Mouse (Mus musculus) heart, adult 2 months (tissue): ENCODE measurements around the gene Dock6. TPM values are rescaled to one million over a fixed set of nuclear protein-coding genes. Genes with fewer than 3 reads are reported as not detected.

Source experiments
- DNase-seq, 2 experiments: peaks; one replicate each; pipeline ENCODE4 v3.0.0; 2021
- H3K27ac ChIP-seq: fragments of 200-600 bp; 2 replicates; pipeline ENCODE4 v1.8.1; 2022
- H3K27me3 ChIP-seq: fragments of 200-500 bp; 2 replicates; pipeline ENCODE4 v1.6.1; 2012; ENCODE audit warnings: mild to moderate bottlenecking, low read length, inconsistent platforms, mixed read lengths; ENCODE audit not compliant: control insufficient read depth, insufficient read depth
- H3K36me3 ChIP-seq: fragments of 200-500 bp; 2 replicates; pipeline ENCODE4 v1.6.1; 2012; ENCODE audit warnings: low read length, inconsistent platforms; ENCODE audit not compliant: control insufficient read depth, insufficient read depth
- H3K4me1 ChIP-seq: fragments of 200-500 bp; 2 replicates; pipeline ENCODE4 v1.6.1; 2011; ENCODE audit warnings: low read length; ENCODE audit not compliant: control insufficient read depth, insufficient read depth
- H3K4me3 ChIP-seq: fragments of 200-600 bp; 2 replicates; pipeline ENCODE4 v1.8.1; 2022
- H3K79me2 ChIP-seq: fragments of 200-500 bp; replicated peaks from 2 replicates; pipeline ENCODE4 v1.6.1; 2012; ENCODE audit warnings: mild to moderate bottlenecking, inconsistent platforms, low read length, moderate library complexity, mixed read lengths; ENCODE audit not compliant: control insufficient read depth, insufficient read depth
- H3K9ac ChIP-seq: fragments of 200-500 bp; 2 replicates; pipeline ENCODE4 v1.6.1; 2012; ENCODE audit warnings: low read depth, mild to moderate bottlenecking, control low read depth, inconsistent platforms, low read length, mixed read lengths
- CTCF ChIP-seq: fragments of 200-600 bp; IDR thresholded peaks from 2 replicates; pipeline ENCODE4 v1.8.1; 2022; ENCODE audit warnings: antibody characterized with exemption, mild to moderate bottlenecking, moderate library complexity
- EP300 ChIP-seq: fragments of 200-500 bp; IDR thresholded peaks from 2 replicates; pipeline ENCODE4 v1.6.1; 2011; ENCODE audit warnings: low read depth, low read length, control low read depth; ENCODE audit not compliant: insufficient read depth
- POLR2A ChIP-seq: fragments of 200-500 bp; IDR thresholded peaks from 2 replicates; pipeline ENCODE4 v1.6.1; 2011; ENCODE audit warnings: mild to moderate bottlenecking, low read depth, low read length, control low read depth; ENCODE audit not compliant: insufficient read depth
- WGBS: fragments of 180-500 bp; shearing (Covaris S2); methylation state at CpG from one replicate; pipeline ENCODE4 v1.1.7; 2018; 5-methylcytosine and 5-hydroxymethylcytosine counted together
- intact Hi-C: fragments of 180-260 bp; cut with DNase I; formaldehyde crosslinking; loops from one replicate; pipeline ENCODE4 v1.15.1; 2025
- polyA plus RNA-seq: library from polyadenylated mRNA; depleted of rRNA; stranded (reverse); fragments of >200 nt; gene quantifications from 2 replicates; pipeline ENCODE4 v1.2.3, GENCODE M21; 2012
- total RNA-seq, 2 experiments: library from RNA; stranded (reverse); gene quantifications; 2 replicates each; pipeline ENCODE4 v1.2.3; 2021

The Dock6 gene
- total and polyA plus RNA-seq, 3 experiments, result 25.9 to 87.9 (median 33.8) TPM

GRCm38 (mm10) chr9:21764084-21764999 is 88.1 kb downstream of the Dock6 start:
- 87% methylated on average over 6 of the region's 6 CpGs for WGBS

GRCm38 (mm10) chr9:21762135-21762534 is 90.3 kb downstream of the Dock6 start:
- Histone ChIP-seq H3K4me1 (peaks cover 5% of the 10 kb centered on the region), H3K36me3 (peaks cover under 1% of the 10 kb centered on the region; the same call in 1 of the 2 replicates), H3K79me2 (no peaks in the 10 kb centered on the region), H3K27me3 (no peaks in the 10 kb centered on the region), H3K9ac (no peak overlapping the region), H3K27ac (peak overlapping the region; percentile 56), H3K4me3 (no peak overlapping the region)
- intact Hi-C loops, result no loop called here
- peak; percentile 80; the same call in 1 of the 2 replicates for TF ChIP-seq EP300
- no peak for TF ChIP-seq CTCF
- peak in 1 of 2 experiments; percentile 73 for DNase-seq

More at GRCm38 (mm10) chr9:21764084-21764999, 88.1 kb downstream of the Dock6 start:
- no peak for DNase-seq
- H3K27ac ChIP-seq, result no peak overlapping the region
- H3K4me3 ChIP-seq, result no peak overlapping the region
- no peaks in the 10 kb centered on the region for H3K27me3 ChIP-seq
- intact Hi-C loops, result no loop called here
- peaks cover 19% of the 10 kb centered on the region for H3K4me1 ChIP-seq
- H3K36me3 ChIP-seq, result peaks cover 18% of the 10 kb centered on the region
- H3K79me2 ChIP-seq, result no peaks in the 10 kb centered on the region
- H3K9ac ChIP-seq, result no peak overlapping the region
- TF ChIP-seq CTCF, result peak; percentile 23; the same call in 1 of the 2 replicates
- TF ChIP-seq POLR2A, result no peak
- no peak for TF ChIP-seq EP300

- TF ChIP-seq POLR2A (peak; percentile 51), EP300 (no peak), CTCF (peak; percentile 63)
- no peaks in the 10 kb centered on the region for H3K79me2 ChIP-seq
- H3K4me3 ChIP-seq, result peak within 1 kb of the TSS; percentile 72
- H3K4me1 ChIP-seq, result peaks cover 4% of the 10 kb centered on the region
- H3K27ac ChIP-seq, result peak within 1 kb of the TSS; percentile 60
- H3K36me3 ChIP-seq, result no peaks in the 10 kb centered on the region
- H3K27me3 ChIP-seq, result no peaks in the 10 kb centered on the region
- intact Hi-C loops, result no loop called here
- peak; percentile 94 to 95 for DNase-seq
- WGBS, result under 1% methylated on average over 54 of the region's 54 CpGs
- peak within 1 kb of the TSS; percentile 64 for H3K9ac ChIP-seq
Measured at GRCm38 (mm10) chr9:21760155-21761088, 92.0 kb downstream of the Dock6 start, which contains the start of gene Spc24. Gene Spc24, minus strand, starts transcription at chr9:21760303.

- peak overlapping the region; percentile 64 for H3K9ac ChIP-seq
- 3% methylated on average over 20 of the region's 20 CpGs for WGBS
- intact Hi-C loops, result no loop called here
- no peaks in the 10 kb centered on the region for H3K27me3 ChIP-seq
- TF ChIP-seq POLR2A (no peak), EP300 (no peak), CTCF (no peak)
- H3K27ac ChIP-seq, result peak overlapping the region; percentile 50
- peaks cover 5% of the 10 kb centered on the region for H3K4me1 ChIP-seq
- peak overlapping the region; percentile 72 for H3K4me3 ChIP-seq
- DNase-seq, result no peak
- no peaks in the 10 kb centered on the region for H3K36me3 ChIP-seq
- no peaks in the 10 kb centered on the region for H3K79me2 ChIP-seq
Measured at GRCm38 (mm10) chr9:21759718-21760117, 92.7 kb downstream of the Dock6 start.

GRCm38 (mm10) chr9:21758576-21759529 is 93.6 kb downstream of the Dock6 start:
- Histone ChIP-seq H3K4me3 (no peak overlapping the region), H3K36me3 (no peaks in the 10 kb centered on the region), H3K4me1 (peaks cover 12% of the 10 kb centered on the region), H3K27ac (no peak overlapping the region), H3K79me2 (no peaks in the 10 kb centered on the region), H3K9ac (no peak overlapping the region), H3K27me3 (no peaks in the 10 kb centered on the region)
- no peak for TF ChIP-seq CTCF
- TF ChIP-seq EP300, result no peak
- no peak for TF ChIP-seq POLR2A
- 74% methylated on average over 14 of the region's 14 CpGs for WGBS
- intact Hi-C loops, result no loop called here
- DNase-seq, result no peak
